Mouse (Mus musculus): ENCODE data around the gene Acvr2b. TPM values are rescaled to one million over a fixed set of nuclear protein-coding genes. Genes with fewer than 3 reads are reported as not detected.
A peak's percentile ranks its signal among the peaks of the same experiment; 100 is the strongest.

Gene Acvr2b
- polyA plus RNA-seq, 1 experiment from 2014 or later: 49.3 TPM

DNA sequence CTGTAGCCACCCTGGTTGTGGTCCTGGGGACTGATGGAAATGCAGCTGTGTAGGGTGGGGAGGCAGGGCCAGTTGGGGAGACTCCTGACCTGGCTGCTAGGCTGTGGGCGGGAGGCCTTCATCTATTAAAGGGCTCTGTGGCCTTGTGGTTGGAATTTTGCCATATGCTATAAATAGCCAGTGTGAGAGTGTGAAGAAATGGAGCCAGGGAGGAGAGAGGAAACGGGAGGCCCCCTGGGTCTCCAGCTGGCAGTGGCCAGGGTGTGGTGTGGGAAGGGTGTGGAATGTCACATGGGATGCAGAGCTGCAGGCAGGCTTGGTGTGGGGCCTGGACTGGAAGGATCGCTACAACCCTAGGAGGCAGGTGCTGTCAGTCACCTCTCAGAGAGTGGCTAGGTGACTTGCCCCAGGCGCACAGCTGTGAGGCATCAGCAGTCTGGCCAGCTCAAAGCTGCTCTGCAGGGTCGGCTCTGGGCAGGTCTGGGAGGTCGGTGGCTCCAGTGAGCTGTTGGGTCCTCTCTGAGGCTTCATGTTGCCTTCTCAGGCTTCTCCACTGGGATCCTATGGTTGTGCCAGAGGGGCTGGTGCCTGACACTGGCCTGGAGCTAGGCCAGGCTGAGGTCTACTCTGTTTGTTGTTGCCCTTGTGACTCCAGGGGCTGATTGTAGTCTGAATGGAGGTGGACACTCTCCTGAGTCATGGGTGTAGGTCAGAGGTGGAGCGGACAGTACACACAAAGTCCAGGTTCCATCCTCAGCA is 23.5 kb downstream of the Acvr2b start:
- H3K27ac ChIP-seq: peak overlapping the region; percentile 47
- no peak overlapping the region for H3K4me3 ChIP-seq (replicated peaks; ENCODE audit: low read length)
- 0 out of 2 replicates have a peak overlapping the region, but pooled peaks have one; percentile 20 for H3K9ac ChIP-seq
- H3K36me3 ChIP-seq (replicated peaks; ENCODE audit: control insufficient read depth, insufficient read depth): peaks cover 28% of the 10 kb centered on the region
- DNase-seq (ENCODE audit: low spot score) (peak; percentile 53), ATAC-seq (ENCODE audit: low FRiP score) (peak; percentile 70; the same call in 1 of the 2 replicates)
- peaks cover 21% of the 10 kb centered on the region for H3K4me1 ChIP-seq (replicated peaks; ENCODE audit: control insufficient read depth, insufficient read depth, low read length)
- no peaks in the 10 kb centered on the region for H3K27me3 ChIP-seq (ENCODE audit: control insufficient read depth, insufficient read depth, low read length)
- 59% methylated on average over 7 of the region's 7 CpGs for WGBS
- H3K4me2 ChIP-seq (replicated peaks): no peak overlapping the region
- H3K9me3 ChIP-seq (ENCODE audit: control insufficient read depth, low read length): no peaks in the 10 kb centered on the region

DNA sequence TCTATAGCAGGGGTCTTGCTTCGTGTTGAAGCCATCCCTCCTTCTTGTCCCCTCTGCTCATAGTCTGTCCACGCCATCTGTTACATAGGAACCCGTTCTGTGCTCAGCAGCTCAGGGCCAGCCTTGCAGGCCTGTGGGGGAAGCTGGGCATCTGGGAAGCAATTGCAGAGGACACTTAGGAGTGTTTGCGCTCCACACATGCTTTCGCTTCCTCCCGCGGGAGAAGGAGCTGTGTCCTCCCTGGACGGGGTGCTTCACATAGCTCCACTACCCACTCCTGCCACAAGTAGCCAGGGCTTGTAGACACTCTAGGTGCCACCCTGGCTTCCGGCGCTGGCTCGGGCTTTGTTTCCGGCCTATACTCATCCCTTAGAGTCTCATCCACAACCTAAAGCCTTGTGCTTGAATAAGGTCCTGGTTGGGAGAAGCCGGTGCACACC is 24.1 kb downstream of the Acvr2b start:
- Histone ChIP-seq H3K9ac (no peak overlapping the region), H3K9me3 (ENCODE audit: control insufficient read depth, low read length) (no peaks in the 10 kb centered on the region), H3K36me3 (replicated peaks; ENCODE audit: control insufficient read depth, insufficient read depth) (peaks cover 31% of the 10 kb centered on the region), H3K27me3 (ENCODE audit: control insufficient read depth, insufficient read depth, low read length) (no peaks in the 10 kb centered on the region), H3K4me2 (replicated peaks) (no peak overlapping the region), H3K4me3 (replicated peaks; ENCODE audit: low read length) (no peak overlapping the region), H3K27ac (peak overlapping the region; percentile 47; the same call in 1 of the 2 replicates), H3K4me1 (replicated peaks; ENCODE audit: control insufficient read depth, insufficient read depth, low read length) (peaks cover 21% of the 10 kb centered on the region)
- ATAC-seq (ENCODE audit: low FRiP score): no peak
- no peak for DNase-seq (ENCODE audit: low spot score)
- WGBS: 86% methylated on average over 13 of the region's 13 CpGs

DNA sequence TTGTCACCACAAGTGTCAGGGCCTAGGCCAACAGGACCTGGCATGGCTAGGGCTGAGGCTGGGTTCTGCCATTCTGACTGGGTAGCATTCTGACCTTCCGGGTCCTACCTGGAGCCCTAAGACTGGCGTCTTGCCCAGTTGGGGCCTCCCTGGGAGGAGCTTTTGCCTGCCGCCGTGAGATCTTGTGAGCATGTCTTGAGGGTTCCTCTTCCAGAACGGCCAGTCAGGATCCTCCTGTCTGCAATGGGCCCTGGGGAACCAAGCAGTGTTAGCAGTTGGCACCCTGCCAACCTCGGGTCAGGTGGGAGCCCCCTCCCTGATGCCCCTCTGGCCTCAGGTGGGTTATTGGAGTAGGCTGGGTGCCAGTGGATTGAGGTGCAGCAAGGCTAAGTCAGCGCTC is 24.6 kb downstream of the Acvr2b start:
- 74% methylated on average over 7 of the region's 7 CpGs for WGBS
- Histone ChIP-seq H3K27me3 (ENCODE audit: control insufficient read depth, insufficient read depth, low read length) (no peaks in the 10 kb centered on the region), H3K4me1 (replicated peaks; ENCODE audit: control insufficient read depth, insufficient read depth, low read length) (peaks cover 21% of the 10 kb centered on the region), H3K4me2 (replicated peaks) (no peak overlapping the region), H3K36me3 (replicated peaks; ENCODE audit: control insufficient read depth, insufficient read depth) (peaks cover 36% of the 10 kb centered on the region), H3K9me3 (ENCODE audit: control insufficient read depth, low read length) (no peaks in the 10 kb centered on the region), H3K4me3 (replicated peaks; ENCODE audit: low read length) (no peak overlapping the region), H3K27ac (no peak overlapping the region), H3K9ac (no peak overlapping the region)
- ATAC-seq (ENCODE audit: low FRiP score) (no peak), DNase-seq (ENCODE audit: low spot score) (no peak)

- H3K36me3 ChIP-seq (replicated peaks; ENCODE audit: control insufficient read depth, insufficient read depth): peaks cover 73% of the 10 kb centered on the region
- no peak overlapping the region for H3K9ac ChIP-seq
- 59% methylated on average over 7 of the region's 7 CpGs for WGBS
- H3K4me3 ChIP-seq (replicated peaks; ENCODE audit: low read length): no peak overlapping the region
- peaks cover 10% of the 10 kb centered on the region for H3K4me1 ChIP-seq (replicated peaks; ENCODE audit: control insufficient read depth, insufficient read depth, low read length)
- DNase-seq (ENCODE audit: low spot score): peak; percentile 82
- H3K9me3 ChIP-seq (ENCODE audit: control insufficient read depth, low read length): no peaks in the 10 kb centered on the region
- H3K4me2 ChIP-seq (replicated peaks): no peak overlapping the region
- peak; percentile 43; the same call in 1 of the 2 replicates for ATAC-seq (ENCODE audit: low FRiP score)
- H3K27me3 ChIP-seq (ENCODE audit: control insufficient read depth, insufficient read depth, low read length): no peaks in the 10 kb centered on the region
- H3K27ac ChIP-seq: no peak overlapping the region
Measured at GRCm38 (mm10) chr9:119430311-119430710, 28.4 kb downstream of the Acvr2b start.

DNA sequence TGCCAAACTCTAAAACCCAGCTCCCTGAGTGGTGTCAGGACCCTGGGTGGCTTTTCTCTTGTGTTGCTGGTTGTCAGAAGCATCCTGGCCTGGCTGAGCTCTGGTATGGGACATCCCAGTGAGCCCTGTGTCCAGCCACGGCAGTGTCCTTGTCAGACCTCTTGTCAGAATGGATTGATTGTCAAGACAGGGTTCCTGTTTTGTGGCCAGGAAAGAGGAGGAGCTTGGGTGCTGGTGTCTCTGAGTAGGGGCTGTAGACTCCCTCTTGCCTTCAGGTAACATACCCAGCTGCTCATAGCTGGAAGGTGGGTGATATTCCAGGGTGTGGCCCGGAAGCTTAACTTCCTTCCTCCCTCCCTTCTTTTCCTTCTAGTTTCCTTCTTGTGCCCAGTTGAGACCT is 33.9 kb downstream of the Acvr2b start:
- ATAC-seq (ENCODE audit: low FRiP score) (no peak), DNase-seq (ENCODE audit: low spot score) (no peak)
- H3K27ac ChIP-seq: no peak overlapping the region
- no peaks in the 10 kb centered on the region for H3K4me1 ChIP-seq (replicated peaks; ENCODE audit: control insufficient read depth, insufficient read depth, low read length)
- no peak overlapping the region for H3K9ac ChIP-seq
- H3K36me3 ChIP-seq (replicated peaks; ENCODE audit: control insufficient read depth, insufficient read depth): peaks cover 88% of the 10 kb centered on the region
- 80% methylated on average over 2 of the region's 2 CpGs for WGBS
- H3K27me3 ChIP-seq (ENCODE audit: control insufficient read depth, insufficient read depth, low read length): no peaks in the 10 kb centered on the region
- no peak overlapping the region for H3K4me2 ChIP-seq (replicated peaks)
- H3K4me3 ChIP-seq (replicated peaks; ENCODE audit: low read length): no peak overlapping the region
- H3K9me3 ChIP-seq (ENCODE audit: control insufficient read depth, low read length): no peaks in the 10 kb centered on the region

- Histone ChIP-seq H3K4me1 (replicated peaks; ENCODE audit: control insufficient read depth, insufficient read depth, low read length) (no peaks in the 10 kb centered on the region), H3K36me3 (replicated peaks; ENCODE audit: control insufficient read depth, insufficient read depth) (peaks cover 68% of the 10 kb centered on the region), H3K4me2 (replicated peaks) (no peak overlapping the region), H3K27me3 (ENCODE audit: control insufficient read depth, insufficient read depth, low read length) (no peaks in the 10 kb centered on the region), H3K9ac (no peak overlapping the region), H3K9me3 (ENCODE audit: control insufficient read depth, low read length) (no peaks in the 10 kb centered on the region), H3K4me3 (replicated peaks; ENCODE audit: low read length) (no peak overlapping the region), H3K27ac (no peak overlapping the region)
- no peak for ATAC-seq (ENCODE audit: low FRiP score)
- WGBS: 91% methylated on average over 12 of the region's 12 CpGs
- DNase-seq (ENCODE audit: low spot score): no peak
Measured at GRCm38 (mm10) chr9:119438065-119438464, 36.1 kb downstream of the Acvr2b start.

DNA sequence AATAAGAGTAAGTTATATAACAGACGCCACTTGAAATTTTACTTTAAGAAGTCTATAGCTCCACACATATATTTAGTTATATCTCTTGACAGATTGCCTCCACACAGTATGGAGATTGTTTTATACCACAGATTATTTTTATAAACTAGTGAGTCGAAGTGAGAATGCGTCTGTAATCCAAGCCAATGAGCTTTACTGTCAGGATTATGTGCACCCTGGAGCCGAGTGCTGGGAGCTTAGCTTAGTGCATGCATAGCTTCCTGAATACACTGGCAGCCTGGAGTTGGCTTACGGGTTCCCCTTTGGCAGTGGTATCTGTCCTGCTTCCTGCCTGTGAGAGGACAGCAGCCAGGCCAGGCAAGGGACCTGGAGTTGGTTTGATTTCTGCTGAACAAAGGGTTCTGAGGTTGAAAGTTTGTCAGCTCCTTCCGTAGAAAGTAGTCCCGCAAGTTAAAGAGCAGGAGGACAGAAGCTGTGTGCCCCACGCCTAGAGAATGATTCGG is 36.6 kb downstream of the Acvr2b start:
- Histone ChIP-seq H3K4me1 (replicated peaks; ENCODE audit: control insufficient read depth, insufficient read depth, low read length) (no peaks in the 10 kb centered on the region), H3K36me3 (replicated peaks; ENCODE audit: control insufficient read depth, insufficient read depth) (peaks cover 64% of the 10 kb centered on the region), H3K4me3 (replicated peaks; ENCODE audit: low read length) (no peak overlapping the region), H3K4me2 (replicated peaks) (no peak overlapping the region), H3K27me3 (ENCODE audit: control insufficient read depth, insufficient read depth, low read length) (no peaks in the 10 kb centered on the region), H3K27ac (no peak overlapping the region), H3K9me3 (ENCODE audit: control insufficient read depth, low read length) (no peaks in the 10 kb centered on the region), H3K9ac (no peak overlapping the region)
- DNase-seq (ENCODE audit: low spot score) (no peak), ATAC-seq (ENCODE audit: low FRiP score) (no peak)
- 96% methylated on average over 9 of the region's 9 CpGs for WGBS

GRCm38 (mm10) chr9:119444738-119445429 is 43.0 kb downstream of the Acvr2b start, which contains the start of gene Exog:
Gene Exog (plus strand): TSS chr9:119444943.
- Histone ChIP-seq H3K36me3 (replicated peaks; ENCODE audit: control insufficient read depth, insufficient read depth) (peaks cover 40% of the 10 kb centered on the region), H3K9ac (peak within 1 kb of the TSS; percentile 90), H3K27ac (peak within 1 kb of the TSS; percentile 83), H3K4me1 (replicated peaks; ENCODE audit: control insufficient read depth, insufficient read depth, low read length) (peaks cover 11% of the 10 kb centered on the region), H3K27me3 (ENCODE audit: control insufficient read depth, insufficient read depth, low read length) (no peaks in the 10 kb centered on the region), H3K4me2 (replicated peaks) (peak within 1 kb of the TSS; percentile 97), H3K4me3 (replicated peaks; ENCODE audit: low read length) (peak within 1 kb of the TSS; percentile 86), H3K9me3 (ENCODE audit: control insufficient read depth, low read length) (no peaks in the 10 kb centered on the region)
- WGBS: under 1% methylated on average over 52 of the region's 52 CpGs
- ATAC-seq (ENCODE audit: low FRiP score) (peak; percentile 92), DNase-seq (ENCODE audit: low spot score) (peak; percentile 99)

- no peak overlapping the region for H3K27ac ChIP-seq
- peak overlapping the region; percentile 86 for H3K4me3 ChIP-seq (replicated peaks; ENCODE audit: low read length)
- DNase-seq (ENCODE audit: low spot score) (no peak), ATAC-seq (ENCODE audit: low FRiP score) (no peak)
- H3K9ac ChIP-seq: peak overlapping the region; percentile 90
- H3K9me3 ChIP-seq (ENCODE audit: control insufficient read depth, low read length): no peaks in the 10 kb centered on the region
- H3K4me2 ChIP-seq (replicated peaks): peak overlapping the region; percentile 97
- WGBS: 43% methylated on average over 6 of the region's 6 CpGs
- peaks cover 11% of the 10 kb centered on the region for H3K4me1 ChIP-seq (replicated peaks; ENCODE audit: control insufficient read depth, insufficient read depth, low read length)
- no peaks in the 10 kb centered on the region for H3K27me3 ChIP-seq (ENCODE audit: control insufficient read depth, insufficient read depth, low read length)
- H3K36me3 ChIP-seq (replicated peaks; ENCODE audit: control insufficient read depth, insufficient read depth): peaks cover 41% of the 10 kb centered on the region
Measured at GRCm38 (mm10) chr9:119445737-119446136, 43.8 kb downstream of the Acvr2b start.
